Mouse (Mus musculus) embryonic facial prominence, embryonic 14.5 days (tissue): ENCODE results near the gene Myt1l. TPM values are rescaled to one million over a fixed set of nuclear protein-coding genes. Genes with fewer than 3 reads are reported as not detected.

Experiments
- ATAC-seq: fragments of 200-750 bp; cut with Nextera tagmentation; 2 replicates; pipeline ENCODE4 v1.8.0; 2017; ENCODE audit warnings: low read depth, moderate number of reproducible peaks, moderate TSS enrichment
- DNase-seq: peaks from one replicate; pipeline ENCODE4 v3.0.0-alpha.2; 2015; ENCODE audit warnings: low spot score
- H3K27ac ChIP-seq: fragments of 300-500 bp; sonication (generic); replicated peaks from 2 replicates; pipeline ENCODE4 v1.5.1; 2014; ENCODE audit warnings: low read depth, mild to moderate bottlenecking, low read length, moderate library complexity
- H3K27me3 ChIP-seq: fragments of 300-500 bp; sonication (generic); replicated peaks from 2 replicates; pipeline ENCODE4 v1.6.1; 2014; ENCODE audit warnings: low read length; ENCODE audit not compliant: control insufficient read depth, insufficient read depth
- H3K36me3 ChIP-seq: fragments of 300-500 bp; sonication (generic); 2 replicates; pipeline ENCODE4 v1.6.1; 2014; ENCODE audit warnings: low read length, mixed read lengths; ENCODE audit not compliant: control insufficient read depth, insufficient read depth
- H3K4me1 ChIP-seq: fragments of 300-500 bp; sonication (generic); 2 replicates; pipeline ENCODE4 v1.6.1; 2014; ENCODE audit warnings: antibody characterized with exemption, low read length; ENCODE audit not compliant: control insufficient read depth, insufficient read depth
- H3K4me2 ChIP-seq: fragments of 300-500 bp; sonication (generic); 2 replicates; pipeline ENCODE4 v1.6.1; 2014; ENCODE audit warnings: low read depth, mild to moderate bottlenecking, low read length, moderate library complexity, mixed read lengths
- H3K4me3 ChIP-seq: fragments of 300-500 bp; sonication (generic); 2 replicates; pipeline ENCODE4 v1.5.1; 2014; ENCODE audit warnings: low read depth, mild to moderate bottlenecking, low read length
- H3K9ac ChIP-seq: fragments of 300-500 bp; sonication (generic); 2 replicates; pipeline ENCODE4 v1.6.1; 2014; ENCODE audit warnings: low read depth, mild to moderate bottlenecking, low read length, moderate library complexity, mixed read lengths
- H3K9me3 ChIP-seq: fragments of 300-500 bp; sonication (generic); 2 replicates; pipeline ENCODE4 v1.6.1; 2016; ENCODE audit warnings: low read length; ENCODE audit not compliant: control insufficient read depth
- WGBS: fragments of 180-500 bp; shearing (Covaris S2); extraction: QIAGEN DNeasy Blood & Tissue Kit; methylation state at CpG from one replicate; pipeline ENCODE4 v1.1.7; 2014; 5-methylcytosine and 5-hydroxymethylcytosine counted together
- polyA plus RNA-seq: library from polyadenylated mRNA; unstranded; fragments of >200 nt; fragmentation: Nextera tagmentation; extraction: Ambion mirVana; gene quantifications from 2 replicates; pipeline ENCODE4 v1.2.1, GENCODE M21; 2014

Myt1l gene
- polyA plus RNA-seq, 1 experiment from 2014 or later, result 11.9 TPM

DNA sequence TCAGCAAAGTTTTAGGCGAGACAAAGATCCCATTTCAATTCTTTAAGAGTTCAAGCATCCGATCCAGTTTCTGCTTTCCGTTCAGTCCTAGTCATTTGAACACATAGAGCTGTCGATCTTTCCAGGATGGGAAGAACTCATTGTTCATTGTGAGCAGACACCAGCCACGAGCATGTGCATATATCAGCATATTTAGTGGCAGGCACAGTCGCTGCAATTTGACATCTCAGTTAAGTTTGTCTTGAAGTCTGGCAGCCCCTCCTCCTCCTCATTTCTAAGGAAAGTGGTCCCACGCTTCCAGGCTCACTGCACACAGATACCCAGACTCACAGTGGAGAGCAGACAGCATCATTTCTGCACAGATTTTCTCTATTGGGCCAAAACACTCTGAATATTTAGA is 25.0 kb downstream of the Myt1l start:
- no peaks in the 10 kb centered on the region for H3K27me3 ChIP-seq
- WGBS, result 67% methylated on average over 7 of the region's 7 CpGs
- H3K4me1 ChIP-seq, result no peaks in the 10 kb centered on the region
- no peaks in the 10 kb centered on the region for H3K9me3 ChIP-seq
- DNase-seq (no peak), ATAC-seq (no peak)
- H3K36me3 ChIP-seq, result no peaks in the 10 kb centered on the region
- H3K27ac ChIP-seq, result no peak overlapping the region
- no peak overlapping the region for H3K4me2 ChIP-seq
- no peak overlapping the region for H3K9ac ChIP-seq
- H3K4me3 ChIP-seq, result no peak overlapping the region

DNA sequence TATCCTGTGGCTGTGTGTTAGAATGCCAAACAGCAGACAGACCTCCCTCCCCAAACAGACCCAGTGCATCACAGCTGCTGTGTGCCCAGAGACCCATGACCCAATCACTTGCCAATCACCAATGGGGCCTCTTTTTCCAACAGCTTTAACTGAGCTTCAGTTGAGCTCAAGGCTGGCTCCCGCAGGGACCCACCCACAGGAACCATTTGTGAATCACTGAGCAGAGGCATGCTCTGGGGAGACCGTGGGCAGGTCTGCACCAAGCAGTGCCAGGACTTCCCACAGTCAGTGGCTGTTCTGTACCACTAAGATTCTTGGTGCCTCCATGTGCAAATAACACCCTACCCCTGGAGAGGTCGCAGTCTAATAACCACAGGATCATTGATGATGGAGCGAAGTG is 27.5 kb downstream of the Myt1l start:
- Histone ChIP-seq H3K9ac (no peak overlapping the region), H3K9me3 (no peaks in the 10 kb centered on the region), H3K27ac (no peak overlapping the region), H3K36me3 (no peaks in the 10 kb centered on the region), H3K27me3 (no peaks in the 10 kb centered on the region), H3K4me1 (no peaks in the 10 kb centered on the region), H3K4me2 (no peak overlapping the region), H3K4me3 (no peak overlapping the region)
- 79% methylated on average over 4 of the region's 4 CpGs for WGBS
- no peak for ATAC-seq
- no peak for DNase-seq

DNA sequence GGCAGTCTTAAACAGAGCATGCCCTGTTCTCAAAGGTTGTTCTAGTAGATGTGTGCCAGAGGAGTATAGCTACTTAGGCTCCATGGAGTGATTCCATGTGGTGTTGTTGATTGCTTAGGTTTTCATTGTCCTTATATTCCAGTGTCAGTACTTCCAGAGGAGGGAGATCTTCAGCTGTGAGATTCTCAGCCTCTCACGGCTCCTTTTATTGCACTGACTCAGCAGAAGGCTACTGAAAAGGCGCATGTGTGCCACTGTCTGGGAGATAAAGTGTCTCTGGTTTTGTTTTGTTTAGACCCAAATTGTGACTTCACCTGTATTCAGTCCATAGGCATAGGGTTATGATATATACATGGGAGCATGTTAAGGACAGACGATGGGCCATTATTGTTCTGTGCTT is 28.2 kb downstream of the Myt1l start:
- H3K4me1 ChIP-seq, result no peaks in the 10 kb centered on the region
- ATAC-seq (no peak), DNase-seq (no peak)
- H3K4me3 ChIP-seq, result no peak overlapping the region
- no peak overlapping the region for H3K4me2 ChIP-seq
- 75% methylated on average over 3 of the region's 3 CpGs for WGBS
- no peaks in the 10 kb centered on the region for H3K27me3 ChIP-seq
- H3K27ac ChIP-seq, result no peak overlapping the region
- H3K9ac ChIP-seq, result no peak overlapping the region
- no peaks in the 10 kb centered on the region for H3K9me3 ChIP-seq
- H3K36me3 ChIP-seq, result no peaks in the 10 kb centered on the region

DNA sequence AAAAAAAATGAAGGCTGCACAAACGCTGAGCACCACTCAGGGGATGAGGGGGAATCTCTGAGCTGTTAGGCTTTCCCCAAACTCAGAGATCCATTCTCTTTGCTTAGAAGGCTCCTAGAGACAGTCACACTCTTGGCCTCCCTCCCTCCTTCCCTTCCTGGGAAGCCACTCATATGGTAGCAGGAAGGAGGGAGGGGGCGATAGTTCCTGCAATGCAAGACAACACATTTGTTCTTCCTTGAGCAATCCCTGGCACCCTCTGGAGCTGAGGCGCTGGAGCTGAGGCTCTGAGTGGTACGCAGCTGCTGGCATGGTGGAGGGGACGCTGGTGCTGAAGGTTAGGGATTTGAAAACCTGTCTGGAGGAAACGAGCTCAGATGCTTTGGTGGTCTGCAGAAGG is 28.7 kb downstream of the Myt1l start:
- DNase-seq (no peak), ATAC-seq (no peak)
- Histone ChIP-seq H3K27me3 (no peaks in the 10 kb centered on the region), H3K9me3 (no peaks in the 10 kb centered on the region), H3K4me1 (no peaks in the 10 kb centered on the region), H3K9ac (no peak overlapping the region), H3K27ac (no peak overlapping the region), H3K4me2 (no peak overlapping the region), H3K4me3 (no peak overlapping the region), H3K36me3 (no peaks in the 10 kb centered on the region)
- 63% methylated on average over 6 of the region's 6 CpGs for WGBS

DNA sequence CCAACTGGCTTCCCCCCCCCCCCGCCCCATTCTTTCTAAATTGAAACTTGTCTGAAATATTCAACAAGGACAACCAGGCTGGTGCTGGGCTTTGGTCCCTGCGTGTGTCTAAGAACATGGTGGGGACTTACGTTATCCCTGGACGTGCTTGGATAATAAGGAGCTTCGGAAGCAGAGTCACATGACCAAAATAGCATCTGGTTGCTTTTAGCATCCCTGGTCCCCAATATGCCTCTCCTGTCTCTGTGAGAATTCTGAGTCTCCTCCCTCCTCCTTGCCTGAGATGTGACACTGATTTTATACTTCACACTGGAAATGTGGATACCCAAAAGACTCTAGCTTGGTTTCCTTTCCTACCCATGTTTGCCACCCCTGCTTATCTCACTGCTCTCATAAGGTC is 31.6 kb downstream of the Myt1l start:
- Histone ChIP-seq H3K27ac (no peak overlapping the region), H3K36me3 (no peaks in the 10 kb centered on the region), H3K27me3 (no peaks in the 10 kb centered on the region), H3K9me3 (no peaks in the 10 kb centered on the region), H3K4me2 (no peak overlapping the region), H3K4me1 (no peaks in the 10 kb centered on the region), H3K9ac (no peak overlapping the region), H3K4me3 (no peak overlapping the region)
- ATAC-seq (no peak), DNase-seq (no peak)
- 50% methylated on average over 5 of the region's 5 CpGs for WGBS

DNA sequence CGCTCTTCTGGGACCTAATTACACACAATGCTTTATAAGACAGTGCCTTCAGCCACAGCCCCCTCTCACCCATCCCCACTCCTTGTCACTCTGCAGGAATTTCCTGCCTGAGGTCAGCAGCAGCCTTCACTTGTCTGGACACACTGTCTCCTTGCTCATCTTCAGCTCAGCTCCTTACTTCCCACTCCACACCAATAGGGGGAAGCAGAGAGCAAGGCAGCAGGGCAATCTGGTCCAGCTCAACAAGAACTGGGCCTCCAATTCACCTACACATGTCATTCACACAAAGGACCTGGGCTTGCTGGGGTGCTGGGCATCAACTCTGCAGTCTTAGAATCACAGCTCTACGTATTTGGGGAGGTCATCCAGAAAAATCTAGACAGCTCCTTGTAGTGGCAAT is 33.0 kb downstream of the Myt1l start:
- ATAC-seq (no peak), DNase-seq (no peak)
- Histone ChIP-seq H3K9me3 (no peaks in the 10 kb centered on the region), H3K27ac (no peak overlapping the region), H3K9ac (no peak overlapping the region), H3K4me3 (no peak overlapping the region), H3K4me2 (no peak overlapping the region), H3K36me3 (no peaks in the 10 kb centered on the region), H3K4me1 (no peaks in the 10 kb centered on the region), H3K27me3 (no peaks in the 10 kb centered on the region)
- 71% methylated on average over 2 of the region's 2 CpGs for WGBS

DNA sequence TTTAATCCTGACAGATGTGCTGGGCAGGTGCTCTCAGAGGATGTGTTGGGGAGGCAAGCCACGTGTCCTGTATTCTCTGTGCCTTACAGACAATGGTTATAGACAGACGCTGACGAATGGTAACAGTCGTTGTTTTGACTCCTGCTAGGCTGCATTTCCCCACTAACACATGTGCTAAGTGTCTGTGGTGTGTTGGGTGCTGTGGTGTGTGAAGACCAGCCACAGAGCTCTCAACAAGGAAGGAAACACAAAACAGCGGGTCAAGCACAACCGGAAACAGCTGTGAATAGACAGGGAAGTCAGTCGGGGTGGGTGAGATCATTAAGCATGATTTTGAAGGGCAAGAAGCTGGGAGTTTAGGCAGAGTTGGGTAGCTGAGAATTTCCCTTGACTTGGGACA is 41.1 kb downstream of the Myt1l start:
- no peak overlapping the region for H3K9ac ChIP-seq
- no peaks in the 10 kb centered on the region for H3K27me3 ChIP-seq
- no peak overlapping the region for H3K27ac ChIP-seq
- no peak for DNase-seq
- H3K9me3 ChIP-seq, result no peaks in the 10 kb centered on the region
- no peaks in the 10 kb centered on the region for H3K36me3 ChIP-seq
- no peak overlapping the region for H3K4me3 ChIP-seq
- no peak overlapping the region for H3K4me2 ChIP-seq
- 64% methylated on average over 7 of the region's 7 CpGs for WGBS
- no peaks in the 10 kb centered on the region for H3K4me1 ChIP-seq
- no peak for ATAC-seq

DNA sequence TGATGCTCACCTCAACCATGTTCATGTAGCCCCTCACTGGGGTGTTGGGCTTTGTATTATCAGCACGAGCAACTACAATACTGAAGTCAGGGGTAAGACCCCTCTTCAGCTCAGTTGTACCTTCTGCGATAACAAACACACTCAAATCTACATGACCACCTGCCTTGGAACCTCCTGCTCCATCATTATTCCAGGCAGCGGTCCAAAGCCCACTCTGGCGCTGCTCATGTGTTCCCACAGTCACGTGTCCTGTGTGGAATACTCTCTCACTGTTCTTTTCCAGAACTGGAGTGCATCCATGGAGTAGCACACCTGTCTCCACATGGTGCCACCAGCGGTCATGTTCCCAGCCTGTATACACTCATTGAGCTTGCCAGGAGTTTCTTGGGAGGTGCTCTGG is 42.2 kb downstream of the Myt1l start:
- H3K4me2 ChIP-seq, result no peak overlapping the region
- no peaks in the 10 kb centered on the region for H3K9me3 ChIP-seq
- H3K4me3 ChIP-seq, result no peak overlapping the region
- ATAC-seq, result no peak
- no peaks in the 10 kb centered on the region for H3K4me1 ChIP-seq
- no peak overlapping the region for H3K9ac ChIP-seq
- no peaks in the 10 kb centered on the region for H3K27me3 ChIP-seq
- WGBS, result 82% methylated on average over 6 of the region's 6 CpGs
- no peak for DNase-seq
- H3K36me3 ChIP-seq, result no peaks in the 10 kb centered on the region
- no peak overlapping the region for H3K27ac ChIP-seq

DNA sequence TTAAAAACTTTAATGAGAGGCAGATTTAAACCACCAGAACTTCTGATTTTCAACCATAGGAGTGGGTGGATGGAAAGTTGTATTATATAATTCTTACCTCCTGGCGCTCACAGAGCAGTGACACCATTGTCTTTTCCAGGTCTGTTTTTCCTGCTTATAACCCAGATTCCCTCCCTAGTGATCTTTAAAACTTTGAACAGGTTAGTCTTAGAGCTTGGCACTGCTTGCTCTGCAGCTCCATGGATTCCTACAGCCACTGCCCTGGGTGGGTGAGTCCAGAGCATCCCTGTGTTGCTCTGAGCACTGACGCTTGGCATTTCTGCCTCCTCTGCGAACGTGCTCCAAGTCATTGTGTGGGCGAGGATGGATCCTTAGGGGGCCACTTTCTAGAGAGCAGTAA is 43.4 kb downstream of the Myt1l start:
- H3K27me3 ChIP-seq, result no peaks in the 10 kb centered on the region
- ATAC-seq (no peak), DNase-seq (no peak)
- no peak overlapping the region for H3K27ac ChIP-seq
- H3K4me3 ChIP-seq, result no peak overlapping the region
- WGBS, result 82% methylated on average over 5 of the region's 5 CpGs
- H3K36me3 ChIP-seq, result no peaks in the 10 kb centered on the region
- H3K9ac ChIP-seq, result no peak overlapping the region
- no peak overlapping the region for H3K4me2 ChIP-seq
- no peaks in the 10 kb centered on the region for H3K4me1 ChIP-seq
- no peaks in the 10 kb centered on the region for H3K9me3 ChIP-seq
